Mouse (Mus musculus): ENCODE results near the gene Hmcn2. TPM values are rescaled to one million over a fixed set of nuclear protein-coding genes. Genes with fewer than 3 reads are reported as not detected.
A peak's percentile ranks its signal among the peaks of the same experiment; 100 is the strongest.

Hmcn2 gene
- polyA plus RNA-seq, 1 experiment from 2014 or later: 0.18 TPM

GRCm38 (mm10) chr2:31458989-31459936 is 145.0 kb downstream of the Hmcn2 start:
- Histone ChIP-seq H3K27me3 (ENCODE audit: control insufficient read depth, insufficient read depth, low read depth, low read length) (peaks cover 28% of the 10 kb centered on the region), H3K4me1 (ENCODE audit: control insufficient read depth, insufficient read depth, low read length) (0 out of 2 replicates have a peak, but pooled peaks cover 2% of the 10 kb centered on the region), H3K9me3 (replicated peaks; ENCODE audit: control insufficient read depth, low read length, poor library complexity, severe bottlenecking) (no peaks in the 10 kb centered on the region), H3K9ac (ENCODE audit: low read depth, low read length) (no peak overlapping the region; the same call in 1 of the 2 replicates), H3K27ac (ENCODE audit: low read length) (no peak overlapping the region), H3K4me3 (ENCODE audit: low read depth, low read length) (no peak overlapping the region; the same call in 1 of the 2 replicates), H3K36me3 (ENCODE audit: control insufficient read depth, insufficient read depth, low read length) (no peaks in the 10 kb centered on the region), H3K4me2 (ENCODE audit: low read length) (peak overlapping the region; percentile 68)
- WGBS: 47% methylated on average over 16 of the region's 16 CpGs
- no peak for ATAC-seq

DNA sequence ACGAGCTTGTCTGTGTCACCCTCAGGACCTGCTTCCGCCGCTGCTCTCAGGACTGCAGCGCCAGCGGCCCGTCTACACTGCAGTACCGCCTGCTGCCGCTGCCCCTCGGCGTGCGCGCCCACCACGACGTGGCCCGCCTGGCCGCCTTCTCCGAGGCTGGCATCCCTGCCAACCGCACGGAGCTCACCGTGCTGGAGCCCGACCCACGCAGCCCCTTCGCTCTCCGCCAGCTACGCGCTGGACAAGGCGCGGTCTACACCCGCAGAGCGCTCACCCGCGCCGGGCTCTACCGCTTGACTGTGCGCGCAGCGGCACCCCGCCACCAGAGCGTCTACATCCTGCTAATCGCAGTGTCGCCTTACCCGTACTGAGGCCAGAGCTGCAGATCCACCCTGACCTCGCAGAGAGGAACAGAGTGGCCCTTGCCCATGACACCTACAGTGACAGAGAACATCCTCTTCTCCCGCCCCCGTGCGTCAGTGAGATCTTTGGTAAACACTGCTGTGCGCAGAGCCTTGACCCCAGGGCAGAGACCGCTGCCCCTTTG is 145.9 kb downstream of the Hmcn2 start:
- Histone ChIP-seq H3K9ac (ENCODE audit: low read depth, low read length) (peak overlapping the region; percentile 62), H3K4me3 (ENCODE audit: low read depth, low read length) (peak overlapping the region; percentile 44), H3K4me1 (ENCODE audit: control insufficient read depth, insufficient read depth, low read length) (0 out of 2 replicates have a peak, but pooled peaks cover 2% of the 10 kb centered on the region), H3K27me3 (ENCODE audit: control insufficient read depth, insufficient read depth, low read depth, low read length) (peaks cover 28% of the 10 kb centered on the region), H3K9me3 (replicated peaks; ENCODE audit: control insufficient read depth, low read length, poor library complexity, severe bottlenecking) (no peaks in the 10 kb centered on the region), H3K27ac (ENCODE audit: low read length) (no peak overlapping the region), H3K4me2 (ENCODE audit: low read length) (peak overlapping the region; percentile 68), H3K36me3 (ENCODE audit: control insufficient read depth, insufficient read depth, low read length) (no peaks in the 10 kb centered on the region)
- ATAC-seq: peak; percentile 69
- WGBS: under 1% methylated on average over 48 of the region's 48 CpGs

- no peak for ATAC-seq
- H3K4me3 ChIP-seq (ENCODE audit: low read depth, low read length): no peak overlapping the region
- H3K27ac ChIP-seq (ENCODE audit: low read length): no peak overlapping the region
- 0 out of 2 replicates have a peak, but pooled peaks cover 2% of the 10 kb centered on the region for H3K4me1 ChIP-seq (ENCODE audit: control insufficient read depth, insufficient read depth, low read length)
- no peak overlapping the region for H3K4me2 ChIP-seq (ENCODE audit: low read length)
- no peak overlapping the region for H3K9ac ChIP-seq (ENCODE audit: low read depth, low read length)
- no peaks in the 10 kb centered on the region for H3K9me3 ChIP-seq (replicated peaks; ENCODE audit: control insufficient read depth, low read length, poor library complexity, severe bottlenecking)
- WGBS: 83% methylated on average over 7 of the region's 7 CpGs
- H3K27me3 ChIP-seq (ENCODE audit: control insufficient read depth, insufficient read depth, low read depth, low read length): peaks cover 28% of the 10 kb centered on the region
- H3K36me3 ChIP-seq (ENCODE audit: control insufficient read depth, insufficient read depth, low read length): no peaks in the 10 kb centered on the region
Measured at GRCm38 (mm10) chr2:31460920-31461319, 146.7 kb downstream of the Hmcn2 start.

- Histone ChIP-seq H3K9ac (ENCODE audit: low read depth, low read length) (no peak overlapping the region), H3K9me3 (replicated peaks; ENCODE audit: control insufficient read depth, low read length, poor library complexity, severe bottlenecking) (no peaks in the 10 kb centered on the region), H3K4me1 (ENCODE audit: control insufficient read depth, insufficient read depth, low read length) (0 out of 2 replicates have a peak, but pooled peaks cover 2% of the 10 kb centered on the region), H3K4me3 (ENCODE audit: low read depth, low read length) (no peak overlapping the region), H3K27ac (ENCODE audit: low read length) (no peak overlapping the region), H3K27me3 (ENCODE audit: control insufficient read depth, insufficient read depth, low read depth, low read length) (peaks cover 28% of the 10 kb centered on the region), H3K4me2 (ENCODE audit: low read length) (no peak overlapping the region), H3K36me3 (ENCODE audit: control insufficient read depth, insufficient read depth, low read length) (no peaks in the 10 kb centered on the region)
- ATAC-seq: no peak
- WGBS: 39% methylated on average over 8 of the region's 8 CpGs
Measured at GRCm38 (mm10) chr2:31462051-31462450, 147.8 kb downstream of the Hmcn2 start.

DNA sequence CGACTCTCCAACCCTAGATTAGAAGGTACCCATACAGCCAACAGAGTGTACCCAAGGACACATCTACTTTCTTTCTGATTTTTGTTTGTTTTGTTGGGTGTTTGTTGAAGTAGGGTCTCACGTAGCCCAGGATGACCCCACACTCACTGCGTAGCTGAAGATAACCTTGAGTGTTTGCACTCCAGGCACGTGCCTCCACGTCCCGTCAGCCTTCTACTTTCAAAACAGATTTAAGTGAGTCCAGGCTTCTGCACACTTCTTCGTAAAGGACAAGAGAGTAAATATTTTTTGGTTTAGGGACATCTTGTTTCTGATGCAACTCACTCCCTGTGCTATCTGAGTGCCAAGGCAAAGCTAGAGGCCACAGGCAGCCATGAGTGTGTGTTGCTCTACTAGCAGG is 149.0 kb downstream of the Hmcn2 start:
- no peak for ATAC-seq
- Histone ChIP-seq H3K4me3 (ENCODE audit: low read depth, low read length) (no peak overlapping the region), H3K4me2 (ENCODE audit: low read length) (no peak overlapping the region), H3K36me3 (ENCODE audit: control insufficient read depth, insufficient read depth, low read length) (no peaks in the 10 kb centered on the region), H3K9me3 (replicated peaks; ENCODE audit: control insufficient read depth, low read length, poor library complexity, severe bottlenecking) (no peaks in the 10 kb centered on the region), H3K27ac (ENCODE audit: low read length) (no peak overlapping the region), H3K4me1 (ENCODE audit: control insufficient read depth, insufficient read depth, low read length) (0 out of 2 replicates have a peak, but pooled peaks cover 2% of the 10 kb centered on the region), H3K27me3 (ENCODE audit: control insufficient read depth, insufficient read depth, low read depth, low read length) (peaks cover 27% of the 10 kb centered on the region), H3K9ac (ENCODE audit: low read depth, low read length) (no peak overlapping the region)
- WGBS: 86% methylated on average over 7 of the region's 7 CpGs

DNA sequence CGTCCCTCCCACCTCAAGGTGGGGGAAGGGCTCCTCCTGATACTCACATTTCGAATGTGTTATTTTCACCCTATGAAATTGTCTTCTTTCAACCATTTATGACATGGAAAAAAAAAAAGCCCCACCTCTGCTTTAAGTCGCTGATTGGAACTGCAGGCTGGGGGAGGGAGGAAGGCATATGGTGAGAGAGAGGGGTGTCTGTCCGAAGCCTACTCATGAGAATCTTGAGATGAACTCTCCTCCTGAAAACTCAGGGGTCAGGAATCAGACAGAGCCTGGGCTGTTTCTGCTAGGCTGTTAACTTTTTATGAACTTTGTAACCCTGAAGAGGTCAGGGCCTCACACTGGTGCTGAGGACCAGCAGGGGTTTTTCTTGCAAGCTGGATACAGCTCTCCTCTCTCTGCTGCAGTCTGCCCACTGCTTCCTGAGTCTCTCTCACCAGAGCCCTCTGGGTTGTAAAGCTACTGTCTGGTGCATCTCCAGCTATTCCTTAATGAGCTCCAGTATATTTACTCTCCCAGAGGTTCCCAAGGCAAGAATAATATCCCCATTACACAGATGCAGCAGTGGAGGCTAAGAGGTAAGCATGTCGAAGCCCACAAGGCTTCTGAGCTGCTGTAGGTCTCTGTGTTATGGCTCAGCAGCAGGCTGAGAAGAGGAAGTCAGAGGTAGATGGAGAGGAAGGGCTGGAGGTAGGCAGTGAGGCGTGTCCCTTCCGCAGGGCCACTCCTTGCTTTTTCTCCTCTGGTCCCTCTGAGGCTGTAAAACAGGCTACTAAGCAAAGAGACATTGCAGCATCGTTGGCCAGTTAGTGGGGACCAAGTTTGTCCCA is 149.7 kb downstream of the Hmcn2 start:
- no peak for ATAC-seq
- no peak overlapping the region for H3K4me3 ChIP-seq (ENCODE audit: low read depth, low read length)
- H3K9ac ChIP-seq (ENCODE audit: low read depth, low read length): no peak overlapping the region
- H3K36me3 ChIP-seq (ENCODE audit: control insufficient read depth, insufficient read depth, low read length): no peaks in the 10 kb centered on the region
- no peak overlapping the region for H3K4me2 ChIP-seq (ENCODE audit: low read length)
- H3K4me1 ChIP-seq (ENCODE audit: control insufficient read depth, insufficient read depth, low read length): 0 out of 2 replicates have a peak, but pooled peaks cover 2% of the 10 kb centered on the region
- no peaks in the 10 kb centered on the region for H3K9me3 ChIP-seq (replicated peaks; ENCODE audit: control insufficient read depth, low read length, poor library complexity, severe bottlenecking)
- WGBS: 66% methylated on average over 8 of the region's 8 CpGs
- H3K27ac ChIP-seq (ENCODE audit: low read length): no peak overlapping the region
- peaks cover 23% of the 10 kb centered on the region for H3K27me3 ChIP-seq (ENCODE audit: control insufficient read depth, insufficient read depth, low read depth, low read length)

- H3K27me3 ChIP-seq (ENCODE audit: control insufficient read depth, insufficient read depth, low read depth, low read length): peaks cover 24% of the 10 kb centered on the region
- H3K36me3 ChIP-seq (ENCODE audit: control insufficient read depth, insufficient read depth, low read length): no peaks in the 10 kb centered on the region
- no peak overlapping the region for H3K4me2 ChIP-seq (ENCODE audit: low read length)
- no peak for ATAC-seq
- H3K27ac ChIP-seq (ENCODE audit: low read length): no peak overlapping the region
- no peaks in the 10 kb centered on the region for H3K9me3 ChIP-seq (replicated peaks; ENCODE audit: control insufficient read depth, low read length, poor library complexity, severe bottlenecking)
- no peak overlapping the region for H3K9ac ChIP-seq (ENCODE audit: low read depth, low read length)
- H3K4me1 ChIP-seq (ENCODE audit: control insufficient read depth, insufficient read depth, low read length): peaks cover 6% of the 10 kb centered on the region
- no peak overlapping the region for H3K4me3 ChIP-seq (ENCODE audit: low read depth, low read length)
- WGBS: 87% methylated on average over 6 of the region's 6 CpGs
Measured at GRCm38 (mm10) chr2:31464529-31464910, 150.3 kb downstream of the Hmcn2 start.

DNA sequence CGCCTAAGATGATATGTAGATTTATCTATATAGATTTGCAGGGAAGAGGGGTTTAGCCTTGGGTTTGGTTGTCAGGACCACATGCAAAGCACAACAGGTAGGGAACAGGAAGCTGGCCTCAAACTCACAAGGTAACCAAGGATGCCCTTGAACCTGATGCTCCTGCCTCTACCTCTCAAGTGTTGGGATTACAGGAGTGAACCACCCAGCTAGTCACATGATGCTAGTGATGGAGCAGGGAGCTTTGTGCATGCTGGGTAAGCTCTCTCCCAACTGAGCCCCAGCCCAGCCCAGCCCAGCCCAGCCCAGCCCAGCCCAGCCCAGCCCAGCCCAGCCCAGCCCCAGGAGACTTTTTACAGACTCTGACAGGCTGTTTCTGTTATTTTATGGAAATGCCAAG is 153.2 kb downstream of the Hmcn2 start:
- H3K27me3 ChIP-seq (ENCODE audit: control insufficient read depth, insufficient read depth, low read depth, low read length): peaks cover 29% of the 10 kb centered on the region
- no peak overlapping the region for H3K9ac ChIP-seq (ENCODE audit: low read depth, low read length)

More for the DNA sequence above, 153.2 kb downstream of the Hmcn2 start:
- Histone ChIP-seq H3K36me3 (ENCODE audit: control insufficient read depth, insufficient read depth, low read length) (no peaks in the 10 kb centered on the region), H3K4me3 (ENCODE audit: low read depth, low read length) (no peak overlapping the region), H3K9me3 (replicated peaks; ENCODE audit: control insufficient read depth, low read length, poor library complexity, severe bottlenecking) (no peaks in the 10 kb centered on the region), H3K27ac (ENCODE audit: low read length) (no peak overlapping the region), H3K4me1 (ENCODE audit: control insufficient read depth, insufficient read depth, low read length) (peaks cover 8% of the 10 kb centered on the region), H3K4me2 (ENCODE audit: low read length) (no peak overlapping the region)
- 75% methylated on average over 1 of the region's 1 CpGs for WGBS
- ATAC-seq: no peak
